Mouse (Mus musculus): ENCODE data around the gene Sez6l2.

GRCm38 (mm10) chr7:127011051-127011450 lies 60.7 kb downstream of the Sez6l2 start:
- TF ChIP-seq POLR2A (IDR thresholded peaks at IDR 0.05; ENCODE audit: low read depth, low read length) (no peak), CTCF (conservative IDR thresholded peaks at IDR 0.05; ENCODE audit: insufficient read depth, insufficient read length, low read depth, low read length) (no peak)
